Comparison of ENCODE assay signal across 8 mouse cellular contexts in genomic region chr2:92915659-92916631, GRCm38 (mm10). TPM values are rescaled to one million over a fixed set of nuclear protein-coding genes. Genes with fewer than 3 reads are reported as not detected.
DNase-seq lines count a peak whose midpoint lies in the region; ATAC-seq and TF ChIP-seq lines count a peak whose summit lies in the region.

No protein-coding gene starts in this region.

- H3K9ac ChIP-seq in kidney, embryonic 14.5 days (ENCODE audit: low read depth, low read length) = no peak overlapping the region; the same call in 1 of the 2 replicates
- H3K9ac ChIP-seq in forebrain, embryonic 16.5 days (replicated peaks; ENCODE audit: low read depth, low read length) = peak overlapping the region; percentile 67
- H3K9ac ChIP-seq in midbrain, postnatal 0 days (replicated peaks; ENCODE audit: low read length, poor library complexity, severe bottlenecking) = peak overlapping the region; percentile 91

- peaks cover 31% of the 10 kb centered on the region for H3K4me1 ChIP-seq in kidney, embryonic 14.5 days (ENCODE audit: control insufficient read depth, insufficient read depth, low read length)
- H3K4me1 ChIP-seq in forebrain, embryonic 16.5 days (replicated peaks; ENCODE audit: control insufficient read depth, insufficient read depth, low read length) = peaks cover 45% of the 10 kb centered on the region
- H3K4me1 ChIP-seq in midbrain, postnatal 0 days (ENCODE audit: insufficient read depth, low read length) = peaks cover 23% of the 10 kb centered on the region

- no peak for DNase-seq in kidney, postnatal 36 days
- DNase-seq in cerebellum, adult 11-12 months = peak; percentile 69
- DNase-seq in midbrain, postnatal 0 days (ENCODE audit: low spot score) = peak; percentile 47
- no peak for DNase-seq in right cerebral cortex, adult 18-20 months
- no peak for DNase-seq in kidney, postnatal 10 days
- no peak for DNase-seq in spleen, postnatal 10 days (ENCODE audit: low spot score in 2 of 2)

- TF ChIP-seq CTCF in midbrain, postnatal 0 days (IDR thresholded peaks at IDR 0.05) = no peak

- no peaks in the 10 kb centered on the region for H3K9me3 ChIP-seq in kidney, embryonic 14.5 days (ENCODE audit: control insufficient read depth, low read length)
- no peaks in the 10 kb centered on the region for H3K9me3 ChIP-seq in forebrain, embryonic 16.5 days (ENCODE audit: control insufficient read depth, low read length)
- no peaks in the 10 kb centered on the region for H3K9me3 ChIP-seq in midbrain, postnatal 0 days (ENCODE audit: low read length)

- H3K4me2 ChIP-seq in kidney, embryonic 14.5 days (replicated peaks; ENCODE audit: low read depth, low read length) = peak overlapping the region; percentile 60
- peak overlapping the region; percentile 73 for H3K4me2 ChIP-seq in forebrain, embryonic 16.5 days (ENCODE audit: low read length)
- H3K4me2 ChIP-seq in midbrain, postnatal 0 days (ENCODE audit: low read depth, low read length, poor library complexity, severe bottlenecking) = peak overlapping the region; percentile 57

- no peaks in the 10 kb centered on the region for H3K36me3 ChIP-seq in kidney, embryonic 14.5 days (ENCODE audit: control insufficient read depth, insufficient read depth, low read length)
- no peaks in the 10 kb centered on the region for H3K36me3 ChIP-seq in forebrain, embryonic 16.5 days (ENCODE audit: control insufficient read depth, insufficient read depth)
- no peaks in the 10 kb centered on the region for H3K36me3 ChIP-seq in midbrain, postnatal 0 days (ENCODE audit: insufficient read depth, low read length)

- ATAC-seq in kidney, embryonic 14.5 days (ENCODE audit: low FRiP score, low TSS enrichment) = no peak
- ATAC-seq in forebrain, embryonic 16.5 days = no peak
- ATAC-seq in midbrain, postnatal 0 days (ENCODE audit: low FRiP score) = no peak

- H3K27me3 ChIP-seq in kidney, embryonic 14.5 days (ENCODE audit: control insufficient read depth, insufficient read depth, low read length) = peaks cover 15% of the 10 kb centered on the region
- H3K27me3 ChIP-seq in forebrain, embryonic 16.5 days (replicated peaks; ENCODE audit: control insufficient read depth, insufficient read depth, low read length) = peaks cover 8% of the 10 kb centered on the region
- no peaks in the 10 kb centered on the region for H3K27me3 ChIP-seq in midbrain, postnatal 0 days (ENCODE audit: insufficient read depth, low read length)

- no peak overlapping the region for H3K27ac ChIP-seq in kidney, embryonic 14.5 days (ENCODE audit: low read depth, low read length)
- H3K27ac ChIP-seq in forebrain, embryonic 16.5 days (ENCODE audit: low read length) = no peak overlapping the region
- H3K27ac ChIP-seq in midbrain, postnatal 0 days (ENCODE audit: low read depth, low read length) = peak overlapping the region; percentile 86

- H3K4me3 ChIP-seq in kidney, embryonic 14.5 days (ENCODE audit: low read length) = peak overlapping the region; percentile 41
- peak overlapping the region; percentile 47 for H3K4me3 ChIP-seq in forebrain, embryonic 16.5 days (replicated peaks; ENCODE audit: low read length)
- peak overlapping the region; percentile 68 for H3K4me3 ChIP-seq in midbrain, postnatal 0 days (ENCODE audit: low read depth, low read length)

- WGBS in kidney, embryonic 14.5 days = 19% methylated on average over 8 of the region's 10 CpGs
- 12% methylated on average over 10 of the region's 10 CpGs for WGBS in forebrain, embryonic 16.5 days
- WGBS in midbrain, postnatal 0 days = 6% methylated on average over 10 of the region's 10 CpGs

RNA-seq across cellular contexts. Expression of gene Syt13, which starts 1.0 kb away (rescaled TPM):
- polyA plus RNA-seq in kidney, embryonic 14.5 days (2014; fragmentation: Nextera tagmentation; extraction: Ambion mirVana) = 2.6 and 4.6 TPM in 2 replicates
- polyA plus RNA-seq in forebrain, embryonic 16.5 days (2015; fragmentation: Nextera tagmentation; extraction: Ambion mirVana) = 11.5 and 24.0 TPM in 2 replicates
- total RNA-seq in midbrain, postnatal 0 days (2014; rRNA removed) = 188 and 190 TPM in 2 replicates
- 106 and 107 TPM in 2 replicates for polyA plus RNA-seq in midbrain, postnatal 0 days (2015; fragmentation: Nextera tagmentation; extraction: Ambion mirVana)

Comparison
In these comparisons a context has a peak if more than half of its experiments do, and no peak if none do; other contexts are left out.
1. DNase-seq: peak in cerebellum, adult 11-12 months (single experiment) and midbrain, postnatal 0 days (single experiment); none in kidney, postnatal 36 days (0 of 2), right cerebral cortex, adult 18-20 months (single experiment), kidney, postnatal 10 days (single experiment) and spleen, postnatal 10 days (0 of 2).
2. Peak in every context shown above with its lines, with median percentiles within 50 percentile points of each other: H3K4me2 ChIP-seq and H3K4me3 ChIP-seq.